Mouse (Mus musculus) forebrain, embryonic 16.5 days (tissue): ENCODE results near the gene Polr2e. TPM values are rescaled to one million over a fixed set of nuclear protein-coding genes. Genes with fewer than 3 reads are reported as not detected.

Experiments used
- ATAC-seq: fragments of 200-750 bp; cut with Nextera tagmentation; 2 replicates; pipeline ENCODE4 v1.8.0; 2017; ENCODE audit warnings: mild to moderate bottlenecking, moderate library complexity
- H3K27ac ChIP-seq: fragments of 300-500 bp; sonication (generic); 2 replicates; pipeline ENCODE4 v1.5.1; 2014; ENCODE audit warnings: low read length, control low read depth
- H3K27me3 ChIP-seq: fragments of 300-500 bp; sonication (generic); replicated peaks from 2 replicates; pipeline ENCODE4 v1.6.1; 2014; ENCODE audit warnings: low read length; ENCODE audit not compliant: control insufficient read depth, insufficient read depth
- H3K36me3 ChIP-seq: fragments of 300-500 bp; sonication (generic); 2 replicates; pipeline ENCODE4 v1.6.1; 2014; ENCODE audit not compliant: control insufficient read depth, insufficient read depth
- H3K4me1 ChIP-seq: fragments of 300-500 bp; sonication (generic); replicated peaks from 2 replicates; pipeline ENCODE4 v1.6.1; 2014; ENCODE audit warnings: low read length; ENCODE audit not compliant: control insufficient read depth, insufficient read depth
- H3K4me2 ChIP-seq: fragments of 300-500 bp; sonication (generic); 2 replicates; pipeline ENCODE4 v1.6.1; 2014; ENCODE audit warnings: mild to moderate bottlenecking, low read length, control low read depth
- H3K4me3 ChIP-seq: fragments of 300-500 bp; sonication (generic); replicated peaks from 2 replicates; pipeline ENCODE4 v1.5.1; 2014; ENCODE audit warnings: mild to moderate bottlenecking, low read length, control low read depth
- H3K9ac ChIP-seq: fragments of 300-500 bp; sonication (generic); replicated peaks from 2 replicates; pipeline ENCODE4 v1.6.1; 2014; ENCODE audit warnings: low read depth, low read length, control low read depth
- H3K9me3 ChIP-seq: fragments of 300-500 bp; sonication (generic); 2 replicates; pipeline ENCODE4 v1.6.1; 2016; ENCODE audit warnings: low read length; ENCODE audit not compliant: control insufficient read depth
- whole genome bisulfite sequencing: fragments of 180-500 bp; shearing (Covaris S2); extraction: QIAGEN DNeasy Blood & Tissue Kit; methylation state at CpG from one replicate; pipeline ENCODE4 v1.1.7; 2014; 5-methylcytosine and 5-hydroxymethylcytosine counted together
- polyA plus RNA-seq: library from polyadenylated mRNA; unstranded; fragments of >200 nt; fragmentation: Nextera tagmentation; extraction: Ambion mirVana; gene quantifications from 2 replicates; pipeline ENCODE4 v1.2.1, GENCODE M21; 2015

Polr2e gene
- polyA plus RNA-seq, 1 experiment from 2014 or later: 173 TPM

DNA sequence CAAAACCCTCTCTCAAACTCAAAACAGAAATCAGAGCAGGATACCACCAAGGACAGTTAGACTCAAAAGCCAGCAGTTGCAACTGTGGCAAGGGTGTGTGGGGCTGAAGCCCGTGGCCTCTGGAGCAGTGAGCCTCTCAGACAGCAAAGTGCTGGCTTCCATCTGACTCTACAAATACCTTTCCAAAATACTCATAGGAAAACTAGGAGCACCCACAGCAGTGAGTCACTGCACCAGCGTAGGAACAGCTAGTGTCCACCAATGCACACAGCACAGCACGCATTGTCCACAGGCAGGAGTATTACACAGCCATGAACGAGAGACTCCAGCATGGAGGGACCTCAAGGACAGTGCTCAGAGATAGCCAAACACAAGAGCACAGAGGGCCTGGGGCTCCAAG, 36.8 kb upstream of the Polr2e start:
- Histone ChIP-seq H3K27ac (no peak overlapping the region), H3K4me3 (no peak overlapping the region), H3K4me1 (no peaks in the 10 kb centered on the region), H3K27me3 (no peaks in the 10 kb centered on the region), H3K36me3 (no peaks in the 10 kb centered on the region; the same call in 1 of the 2 replicates), H3K4me2 (no peak overlapping the region), H3K9me3 (no peaks in the 10 kb centered on the region), H3K9ac (no peak overlapping the region)
- ATAC-seq: no peak
- 97% methylated on average over 4 of the region's 4 CpGs for WGBS

DNA sequence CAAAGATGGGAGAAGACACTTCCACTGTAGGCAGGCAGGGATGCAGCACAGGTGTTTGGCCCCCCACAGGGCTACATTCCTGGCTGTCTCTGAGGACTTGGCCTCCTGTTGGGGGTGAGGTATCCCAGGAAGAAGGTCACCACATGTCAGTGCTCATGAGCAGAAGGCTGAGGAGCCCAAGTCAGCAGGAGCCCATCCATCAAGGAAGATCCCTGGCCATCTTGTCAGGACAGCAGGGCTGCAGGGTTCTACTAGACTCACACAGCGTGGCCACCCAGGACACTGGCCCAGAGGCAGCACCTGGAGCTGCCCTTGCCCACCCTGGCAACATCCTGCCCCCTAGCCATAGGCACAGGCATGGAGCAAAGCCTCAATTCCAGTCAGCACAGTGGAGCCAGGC, 36.3 kb upstream of the Polr2e start:
- Histone ChIP-seq H3K4me1 (no peaks in the 10 kb centered on the region), H3K27me3 (no peaks in the 10 kb centered on the region), H3K9me3 (no peaks in the 10 kb centered on the region), H3K4me3 (no peak overlapping the region), H3K36me3 (no peaks in the 10 kb centered on the region; the same call in 1 of the 2 replicates), H3K27ac (no peak overlapping the region), H3K9ac (no peak overlapping the region), H3K4me2 (no peak overlapping the region)
- ATAC-seq: no peak
- WGBS: 53% methylated on average over 1 of the region's 1 CpGs

DNA sequence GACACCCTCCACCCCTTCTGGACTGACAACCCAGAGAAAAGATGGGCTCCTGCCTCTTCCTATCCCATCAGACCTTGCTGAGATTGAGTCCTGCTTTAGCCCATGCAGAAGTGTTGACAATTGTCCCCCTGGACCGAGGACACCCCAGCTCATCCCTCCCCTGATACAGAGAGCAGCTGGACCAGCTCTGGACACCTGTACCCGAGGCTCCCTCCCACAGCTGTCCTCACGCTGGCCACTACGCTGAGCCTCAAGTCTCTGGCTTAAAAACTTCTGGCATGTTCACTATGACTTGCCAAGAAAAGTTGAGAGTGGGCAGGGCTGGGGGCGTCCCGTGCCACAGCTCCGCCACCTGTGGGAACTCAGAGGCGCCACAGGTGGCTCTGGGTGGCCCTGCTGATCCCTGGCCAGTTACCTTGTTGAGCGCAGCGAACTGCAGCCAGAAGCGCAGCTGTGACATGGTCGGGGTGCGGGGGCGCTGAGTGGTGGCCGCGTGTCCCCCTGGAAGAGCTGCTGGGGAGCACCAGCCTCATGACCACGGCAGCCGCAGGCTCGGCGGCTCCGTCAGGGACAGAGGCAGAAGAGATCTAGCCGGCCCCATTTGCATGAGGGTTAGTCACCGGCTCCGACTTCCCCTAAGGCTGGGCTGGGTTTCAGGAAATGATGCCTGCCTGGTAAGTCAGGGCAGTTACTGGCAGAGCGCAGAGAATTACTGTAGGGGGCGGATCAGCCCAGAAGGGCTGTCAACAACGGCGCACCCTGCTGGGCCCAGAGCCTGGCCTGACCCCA, 35.4 kb upstream of the Polr2e start:
- 23% methylated on average over 28 of the region's 28 CpGs for WGBS
- H3K4me3 ChIP-seq: no peak overlapping the region
- no peaks in the 10 kb centered on the region for H3K4me1 ChIP-seq
- no peak overlapping the region for H3K27ac ChIP-seq
- no peak for ATAC-seq
- H3K4me2 ChIP-seq: no peak overlapping the region
- no peaks in the 10 kb centered on the region for H3K36me3 ChIP-seq
- H3K9ac ChIP-seq: no peak overlapping the region
- H3K9me3 ChIP-seq: no peaks in the 10 kb centered on the region
- H3K27me3 ChIP-seq: no peaks in the 10 kb centered on the region

DNA sequence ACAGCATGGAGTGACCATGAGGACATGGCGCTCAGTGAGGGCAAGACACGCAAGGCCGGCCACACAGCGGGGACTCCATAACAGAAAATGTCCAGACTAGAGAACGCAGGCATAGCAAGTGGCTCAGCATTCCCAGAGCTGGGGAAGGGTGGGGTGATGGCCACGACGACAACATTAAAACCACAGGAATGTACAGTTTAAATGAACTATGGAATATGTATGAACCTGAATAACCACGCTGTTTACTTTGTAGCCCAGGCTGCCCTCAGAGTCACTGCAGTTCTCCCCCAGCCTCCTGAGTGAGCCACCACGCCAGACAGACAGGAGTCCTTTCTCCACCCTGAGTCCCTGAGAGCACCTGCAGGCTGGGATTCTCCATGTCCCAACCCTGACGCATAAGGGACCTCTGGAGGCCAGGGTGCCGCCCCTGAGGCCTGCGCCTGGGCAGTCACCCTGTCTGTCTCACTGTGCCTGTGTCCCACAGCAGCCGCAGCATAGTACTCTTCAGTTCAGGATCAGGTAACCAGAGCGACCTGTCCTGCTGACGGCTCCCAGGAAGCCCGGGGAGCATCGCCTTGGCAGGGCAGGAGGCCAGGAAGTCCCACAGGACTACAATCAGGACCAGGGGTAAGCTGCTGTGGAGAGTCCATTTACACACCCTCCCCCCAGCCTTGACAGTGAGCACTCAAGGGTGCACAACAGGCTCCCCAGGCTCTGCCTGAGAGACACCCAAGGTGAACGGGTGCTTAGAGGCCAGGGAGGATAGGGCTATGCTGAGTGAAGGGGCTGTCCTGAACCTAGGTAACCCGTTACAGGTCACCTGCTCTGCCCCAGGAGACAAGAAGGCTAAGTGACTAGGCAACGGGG, 33.3 kb upstream of the Polr2e start:
- H3K27me3 ChIP-seq: no peaks in the 10 kb centered on the region
- no peak overlapping the region for H3K4me3 ChIP-seq
- no peak overlapping the region for H3K27ac ChIP-seq
- 85% methylated on average over 20 of the region's 20 CpGs for WGBS
- no peaks in the 10 kb centered on the region for H3K4me1 ChIP-seq
- H3K4me2 ChIP-seq: no peak overlapping the region
- H3K36me3 ChIP-seq: no peaks in the 10 kb centered on the region
- H3K9me3 ChIP-seq: no peaks in the 10 kb centered on the region
- no peak for ATAC-seq
- H3K9ac ChIP-seq: no peak overlapping the region

DNA sequence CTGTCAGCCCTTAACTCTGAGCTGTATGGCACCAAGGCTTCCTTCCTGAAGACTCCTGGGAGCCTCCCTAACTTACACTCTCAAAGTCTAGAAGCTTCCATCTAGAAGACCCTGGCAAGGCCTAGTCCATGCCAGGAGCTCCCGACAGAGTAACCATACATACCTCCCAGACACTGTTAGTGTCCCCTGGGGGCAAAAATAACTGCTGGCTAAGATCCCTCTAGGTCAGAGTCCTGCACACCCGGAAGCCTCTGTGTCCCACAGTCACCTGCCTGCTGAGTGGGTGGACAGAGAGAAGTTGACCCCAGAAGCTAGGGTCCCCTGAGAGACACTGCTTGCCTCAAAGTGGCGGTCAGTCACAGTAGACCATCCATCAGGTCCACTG, 31.9 kb upstream of the Polr2e start:
- no peak overlapping the region for H3K4me3 ChIP-seq
- no peaks in the 10 kb centered on the region for H3K36me3 ChIP-seq
- no peak for ATAC-seq
- WGBS: 84% methylated on average over 3 of the region's 3 CpGs
- H3K4me1 ChIP-seq: no peaks in the 10 kb centered on the region
- H3K4me2 ChIP-seq: no peak overlapping the region
- H3K9me3 ChIP-seq: no peaks in the 10 kb centered on the region
- no peaks in the 10 kb centered on the region for H3K27me3 ChIP-seq
- H3K9ac ChIP-seq: no peak overlapping the region
- H3K27ac ChIP-seq: no peak overlapping the region

DNA sequence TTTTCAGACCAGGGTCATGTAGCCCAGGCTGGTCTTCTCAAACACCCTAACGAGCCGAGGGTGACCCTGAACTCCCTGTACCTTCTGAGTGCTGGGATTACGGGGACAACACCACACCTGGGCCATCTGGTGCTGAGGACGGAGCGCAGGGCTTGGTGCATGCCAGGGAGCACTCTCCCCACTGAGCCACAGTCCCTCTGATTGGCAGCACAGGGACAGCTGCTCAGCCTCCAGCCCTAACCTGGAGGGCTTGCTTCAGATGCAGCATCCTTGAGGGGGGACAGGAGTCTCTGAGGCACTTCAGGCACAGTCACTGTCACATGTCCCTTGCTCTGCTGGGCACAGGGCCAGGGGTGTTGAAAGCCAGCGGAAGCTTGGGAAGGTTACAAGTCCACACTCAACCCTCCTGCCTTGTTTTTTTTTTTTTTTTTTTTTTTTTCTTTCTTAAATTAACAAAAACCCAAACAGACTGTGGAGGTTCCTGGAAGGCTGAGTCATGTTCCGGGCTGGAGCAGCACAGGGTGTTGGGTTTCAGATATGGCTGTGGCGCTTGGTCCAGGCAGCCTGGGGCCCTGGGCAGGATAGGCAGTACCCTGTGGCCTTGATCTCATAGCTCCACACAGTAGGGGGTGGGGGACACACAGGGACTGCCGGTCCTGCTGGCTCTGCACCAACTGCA, 31.4 kb upstream of the Polr2e start:
- H3K4me1 ChIP-seq: no peaks in the 10 kb centered on the region
- no peak for ATAC-seq
- no peaks in the 10 kb centered on the region for H3K36me3 ChIP-seq
- H3K4me2 ChIP-seq: no peak overlapping the region
- H3K27me3 ChIP-seq: no peaks in the 10 kb centered on the region
- H3K4me3 ChIP-seq: no peak overlapping the region
- H3K9me3 ChIP-seq: no peaks in the 10 kb centered on the region
- WGBS: 54% methylated on average over 9 of the region's 9 CpGs
- H3K9ac ChIP-seq: no peak overlapping the region
- H3K27ac ChIP-seq: no peak overlapping the region

DNA sequence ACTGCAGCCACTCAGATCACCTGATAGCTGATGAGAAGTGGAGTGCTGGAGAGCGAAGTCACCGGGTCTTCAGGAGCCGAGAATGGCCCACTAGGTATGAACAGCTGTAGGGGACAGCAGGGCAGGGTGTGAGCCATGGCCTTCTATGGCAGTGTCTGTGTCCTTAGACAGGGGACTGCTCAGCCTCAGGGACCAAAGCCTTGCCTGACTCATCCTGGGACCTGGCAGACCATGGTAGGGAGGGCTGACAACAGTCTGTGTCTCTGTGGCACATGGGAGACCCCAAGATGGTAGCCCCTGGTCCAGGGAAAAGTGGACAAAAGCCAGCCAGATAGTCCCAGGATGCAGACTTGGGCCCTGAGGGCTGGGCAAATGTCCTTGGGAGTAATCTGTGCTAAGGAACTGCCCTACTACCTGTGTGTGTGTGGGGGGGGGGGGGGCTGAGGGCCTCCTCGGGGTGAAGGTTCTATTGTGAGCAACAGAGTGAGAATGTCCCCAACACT, 30.4 kb upstream of the Polr2e start:
- ATAC-seq: no peak
- Histone ChIP-seq H3K27ac (no peak overlapping the region), H3K9me3 (no peaks in the 10 kb centered on the region), H3K36me3 (no peaks in the 10 kb centered on the region), H3K4me1 (no peaks in the 10 kb centered on the region), H3K27me3 (no peaks in the 10 kb centered on the region), H3K4me2 (no peak overlapping the region), H3K4me3 (no peak overlapping the region), H3K9ac (no peak overlapping the region)
- 85% methylated on average over 4 of the region's 4 CpGs for WGBS

DNA sequence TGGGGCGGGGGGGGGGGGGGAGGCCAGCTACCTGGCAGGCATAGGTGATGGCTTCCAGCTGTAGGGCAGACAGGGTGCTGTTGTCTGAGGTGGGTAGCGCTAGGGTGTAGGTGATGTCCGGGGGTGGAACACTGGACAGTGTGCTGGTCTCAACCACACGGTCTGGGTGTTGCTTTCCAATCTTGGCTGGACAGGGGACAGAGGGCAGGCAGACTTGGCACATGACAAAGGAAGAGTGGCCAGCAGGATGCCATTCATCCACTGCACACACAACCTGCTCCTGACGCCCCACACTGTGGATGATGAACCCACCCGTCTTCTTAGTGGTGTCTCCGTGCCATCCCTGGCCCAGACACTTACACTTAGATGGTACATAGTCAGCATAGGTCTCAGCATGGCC, 29.7 kb upstream of the Polr2e start:
- Histone ChIP-seq H3K4me1 (no peaks in the 10 kb centered on the region), H3K4me2 (no peak overlapping the region), H3K4me3 (no peak overlapping the region), H3K36me3 (no peaks in the 10 kb centered on the region), H3K9me3 (no peaks in the 10 kb centered on the region), H3K27me3 (no peaks in the 10 kb centered on the region), H3K27ac (no peak overlapping the region), H3K9ac (no peak overlapping the region)
- WGBS: 91% methylated on average over 6 of the region's 7 CpGs
- no peak for ATAC-seq
